Mouse (Mus musculus) liver, adult 2 months (tissue): Measurements from ENCODE around the gene Cacna1c. TPM values are rescaled to one million over a fixed set of nuclear protein-coding genes. Genes with fewer than 3 reads are reported as not detected.

Experiments used
- DNase-seq: peaks from one replicate; pipeline ENCODE4 v3.0.0-alpha.2; 2011; ENCODE audit warnings: low read depth, low spot score; ENCODE audit errors: extremely low read depth
- H3K27ac ChIP-seq: fragments of 200-500 bp; replicated peaks from 2 replicates; pipeline ENCODE4 v1.5.1; 2012; ENCODE audit warnings: low read depth, mild to moderate bottlenecking, control low read depth, inconsistent platforms, low read length; ENCODE audit not compliant: insufficient read depth
- H3K27me3 ChIP-seq: fragments of 200-500 bp; 2 replicates; pipeline ENCODE4 v1.6.1; 2012; ENCODE audit warnings: mild to moderate bottlenecking, moderate library complexity, low read length, inconsistent platforms; ENCODE audit not compliant: control insufficient read depth, insufficient read depth
- H3K36me3 ChIP-seq: fragments of 200-500 bp; 2 replicates; pipeline ENCODE4 v1.6.1; 2012; ENCODE audit warnings: low read length, inconsistent platforms; ENCODE audit not compliant: control insufficient read depth, insufficient read depth
- H3K4me1 ChIP-seq: fragments of 200-500 bp; 2 replicates; pipeline ENCODE4 v1.6.1; 2011; ENCODE audit warnings: low read length; ENCODE audit not compliant: control insufficient read depth, insufficient read depth
- H3K4me3 ChIP-seq: fragments of 200-500 bp; 2 replicates; pipeline ENCODE4 v1.5.1; 2011; ENCODE audit warnings: low read depth, mild to moderate bottlenecking, control low read depth, low read length, moderate library complexity; ENCODE audit not compliant: insufficient read depth
- H3K79me2 ChIP-seq: fragments of 200-500 bp; 2 replicates; pipeline ENCODE4 v1.6.1; 2012; ENCODE audit warnings: inconsistent platforms, mild to moderate bottlenecking, low read length, moderate library complexity; ENCODE audit not compliant: control insufficient read depth, insufficient read depth
- H3K9ac ChIP-seq: fragments of 200-500 bp; 2 replicates; pipeline ENCODE4 v1.6.1; 2012; ENCODE audit warnings: low read depth, mild to moderate bottlenecking, control low read depth, inconsistent platforms, low read length
- CTCF ChIP-seq: fragments of 200-500 bp; IDR thresholded peaks from 2 replicates; pipeline ENCODE4 v1.5.1; 2011; ENCODE audit warnings: low read depth, low read length, control low read depth
- POLR2A ChIP-seq: fragments of 200-500 bp; IDR thresholded peaks from 2 replicates; pipeline ENCODE4 v1.6.1; 2011; ENCODE audit warnings: low read length, control low read depth; ENCODE audit not compliant: insufficient read depth; ENCODE audit errors: extremely low read depth
- WGBS: fragments of 180-500 bp; shearing (Covaris S2); methylation state at CpG from one replicate; pipeline ENCODE4 v1.1.7; 2018; 5-methylcytosine and 5-hydroxymethylcytosine counted together
- polyA plus RNA-seq: library from polyadenylated mRNA; depleted of rRNA; stranded (reverse); fragments of >200 nt; gene quantifications from 2 replicates; pipeline ENCODE4 v1.2.3, GENCODE M21; 2012
- total RNA-seq: library from RNA; depleted of rRNA; stranded (reverse); fragments of >200 nt; gene quantifications from 2 replicates; pipeline ENCODE4 v1.2.3, GENCODE M21; 2014

Gene Cacna1c
- total and polyA plus RNA-seq, 2 experiments: 0.09 to 0.18 TPM

- Histone ChIP-seq H3K79me2 (no peaks in the 10 kb centered on the region), H3K4me3 (no peak overlapping the region), H3K36me3 (no peaks in the 10 kb centered on the region), H3K27ac (no peak overlapping the region), H3K4me1 (peaks cover 3% of the 10 kb centered on the region; the same call in 1 of the 2 replicates), H3K27me3 (peaks cover 11% of the 10 kb centered on the region), H3K9ac (no peak overlapping the region)
- TF ChIP-seq POLR2A (no peak), CTCF (no peak)
- WGBS: 36% methylated on average over 7 of the region's 7 CpGs
- DNase-seq: no peak
These were observed 89.5 kb downstream of the Cacna1c start for GRCm38 (mm10) chr6:119106726-119107125.

- 29% methylated on average over 11 of the region's 11 CpGs for WGBS
- TF ChIP-seq CTCF (no peak), POLR2A (no peak)
- Histone ChIP-seq H3K27me3 (peaks cover 11% of the 10 kb centered on the region), H3K4me3 (no peak overlapping the region), H3K27ac (no peak overlapping the region), H3K36me3 (no peaks in the 10 kb centered on the region), H3K9ac (no peak overlapping the region), H3K4me1 (peaks cover 3% of the 10 kb centered on the region; the same call in 1 of the 2 replicates), H3K79me2 (no peaks in the 10 kb centered on the region)
- no peak for DNase-seq
These were observed 90.3 kb downstream of the Cacna1c start for GRCm38 (mm10) chr6:119105651-119106595.

GRCm38 (mm10) chr6:119104246-119104645 lies 92.0 kb downstream of the Cacna1c start:
- Histone ChIP-seq H3K36me3 (no peaks in the 10 kb centered on the region), H3K9ac (no peak overlapping the region), H3K4me1 (peaks cover 3% of the 10 kb centered on the region; the same call in 1 of the 2 replicates), H3K4me3 (no peak overlapping the region), H3K27me3 (peaks cover 11% of the 10 kb centered on the region), H3K79me2 (no peaks in the 10 kb centered on the region), H3K27ac (no peak overlapping the region)
- DNase-seq: peak; percentile 38
- TF ChIP-seq CTCF (peak; percentile 87), POLR2A (no peak)
- 33% methylated on average over 8 of the region's 8 CpGs for WGBS

GRCm38 (mm10) chr6:119102936-119103335 lies 93.3 kb downstream of the Cacna1c start:
- TF ChIP-seq POLR2A (no peak), CTCF (no peak)
- no peak overlapping the region for H3K27ac ChIP-seq
- no peak overlapping the region for H3K4me3 ChIP-seq
- WGBS: 90% methylated on average over 9 of the region's 9 CpGs
- peaks cover 2% of the 10 kb centered on the region; the same call in 1 of the 2 replicates for H3K4me1 ChIP-seq
- H3K36me3 ChIP-seq: no peaks in the 10 kb centered on the region
- peaks cover 11% of the 10 kb centered on the region for H3K27me3 ChIP-seq
- no peaks in the 10 kb centered on the region for H3K79me2 ChIP-seq
- no peak overlapping the region for H3K9ac ChIP-seq
- no peak for DNase-seq

GRCm38 (mm10) chr6:119099333-119099732 lies 96.9 kb downstream of the Cacna1c start:
- DNase-seq: no peak
- Histone ChIP-seq H3K27me3 (no peaks in the 10 kb centered on the region), H3K79me2 (no peaks in the 10 kb centered on the region), H3K27ac (no peak overlapping the region), H3K36me3 (no peaks in the 10 kb centered on the region), H3K4me3 (no peak overlapping the region), H3K9ac (no peak overlapping the region), H3K4me1 (no peaks in the 10 kb centered on the region)
- TF ChIP-seq POLR2A (no peak), CTCF (no peak)
- 62% methylated on average over 2 of the region's 2 CpGs for WGBS

GRCm38 (mm10) chr6:119096481-119096880 lies 99.7 kb downstream of the Cacna1c start:
- H3K4me3 ChIP-seq: no peak overlapping the region
- no peak for DNase-seq
- TF ChIP-seq CTCF (no peak), POLR2A (no peak)
- H3K27ac ChIP-seq: no peak overlapping the region
- no peak overlapping the region for H3K9ac ChIP-seq
- H3K4me1 ChIP-seq: no peaks in the 10 kb centered on the region
- 74% methylated on average over 7 of the region's 7 CpGs for WGBS
- H3K36me3 ChIP-seq: no peaks in the 10 kb centered on the region
- H3K79me2 ChIP-seq: no peaks in the 10 kb centered on the region
- H3K27me3 ChIP-seq: no peaks in the 10 kb centered on the region
